Mouse (Mus musculus) heart, embryonic 14.5 days (tissue): ENCODE data around the gene Atp9a. TPM values are rescaled to one million over a fixed set of nuclear protein-coding genes. Genes with fewer than 3 reads are reported as not detected.

ENCODE experiments used
- ATAC-seq: fragments of 200-750 bp; cut with Nextera tagmentation; 2 replicates; pipeline ENCODE4 v1.8.0; 2017; ENCODE audit warnings: low read depth, moderate TSS enrichment; ENCODE audit not compliant: insufficient number of reproducible peaks, insufficient read depth, low FRiP score
- H3K27ac ChIP-seq, 2 experiments: fragments of 200-500 bp in 1 of 2; fragments of 300-500 bp in 1 of 2; sonication (generic) in 1 of 2; replicated peaks in 1 of 2; 2 replicates each; pipeline ENCODE4 v1.5.1; 2012 to 2014; ENCODE audit warnings: low read depth in 2 of 2, low read length in 2 of 2, control low read depth in 1 of 2, mild to moderate bottlenecking in 1 of 2, mixed read lengths in 1 of 2; ENCODE audit not compliant: control insufficient read depth in 1 of 2, insufficient read depth in 1 of 2
- H3K27me3 ChIP-seq: fragments of 300-500 bp; sonication (generic); 2 replicates; pipeline ENCODE4 v1.6.1; 2014; ENCODE audit warnings: mild to moderate bottlenecking, low read length, control low read depth; ENCODE audit not compliant: control insufficient read depth, insufficient read depth
- H3K36me3 ChIP-seq: fragments of 300-500 bp; sonication (generic); 2 replicates; pipeline ENCODE4 v1.6.1; 2014; ENCODE audit warnings: mild to moderate bottlenecking, control low read depth, low read length, mixed read lengths; ENCODE audit not compliant: control insufficient read depth, insufficient read depth
- H3K4me1 ChIP-seq, 2 experiments: fragments of 200-500 bp in 1 of 2; fragments of 300-500 bp in 1 of 2; sonication (generic) in 1 of 2; 2 replicates each; pipeline ENCODE4 v1.6.1; 2012 to 2014; ENCODE audit warnings: low read length in 2 of 2, control low read depth in 1 of 2, mixed read lengths in 1 of 2; ENCODE audit not compliant: control insufficient read depth in 2 of 2, insufficient read depth in 2 of 2
- H3K4me2 ChIP-seq: fragments of 300-500 bp; sonication (generic); 2 replicates; pipeline ENCODE4 v1.6.1; 2014; ENCODE audit warnings: mild to moderate bottlenecking, low read length
- H3K4me3 ChIP-seq, 2 experiments: fragments of 200-500 bp in 1 of 2; fragments of 300-500 bp in 1 of 2; sonication (generic) in 1 of 2; 2 replicates each; pipeline ENCODE4 v1.5.1; 2012 to 2014; ENCODE audit warnings: low read length in 2 of 2, mild to moderate bottlenecking in 2 of 2, control low read depth in 1 of 2, low read depth in 1 of 2, moderate library complexity in 1 of 2; ENCODE audit not compliant: control insufficient read depth in 1 of 2, insufficient read depth in 1 of 2
- H3K9ac ChIP-seq: fragments of 300-500 bp; sonication (generic); 2 replicates; pipeline ENCODE4 v1.6.1; 2014; ENCODE audit warnings: mild to moderate bottlenecking, low read length
- H3K9me3 ChIP-seq: fragments of 300-500 bp; sonication (generic); 2 replicates; pipeline ENCODE4 v1.6.1; 2016; ENCODE audit warnings: low read length, control low read depth; ENCODE audit not compliant: control insufficient read depth
- WGBS: fragments of 180-500 bp; shearing (Covaris S2); extraction: QIAGEN DNeasy Blood & Tissue Kit; methylation state at CpG from one replicate; pipeline ENCODE4 v1.1.7; 2014; 5-methylcytosine and 5-hydroxymethylcytosine counted together
- polyA plus RNA-seq: library from polyadenylated mRNA; unstranded; fragments of >200 nt; fragmentation: Nextera tagmentation; extraction: Ambion mirVana; gene quantifications from 2 replicates; pipeline ENCODE4 v1.2.1, GENCODE M21; 2014

Gene Atp9a
- polyA plus RNA-seq, 1 experiment from 2014 or later: 12.9 TPM

DNA sequence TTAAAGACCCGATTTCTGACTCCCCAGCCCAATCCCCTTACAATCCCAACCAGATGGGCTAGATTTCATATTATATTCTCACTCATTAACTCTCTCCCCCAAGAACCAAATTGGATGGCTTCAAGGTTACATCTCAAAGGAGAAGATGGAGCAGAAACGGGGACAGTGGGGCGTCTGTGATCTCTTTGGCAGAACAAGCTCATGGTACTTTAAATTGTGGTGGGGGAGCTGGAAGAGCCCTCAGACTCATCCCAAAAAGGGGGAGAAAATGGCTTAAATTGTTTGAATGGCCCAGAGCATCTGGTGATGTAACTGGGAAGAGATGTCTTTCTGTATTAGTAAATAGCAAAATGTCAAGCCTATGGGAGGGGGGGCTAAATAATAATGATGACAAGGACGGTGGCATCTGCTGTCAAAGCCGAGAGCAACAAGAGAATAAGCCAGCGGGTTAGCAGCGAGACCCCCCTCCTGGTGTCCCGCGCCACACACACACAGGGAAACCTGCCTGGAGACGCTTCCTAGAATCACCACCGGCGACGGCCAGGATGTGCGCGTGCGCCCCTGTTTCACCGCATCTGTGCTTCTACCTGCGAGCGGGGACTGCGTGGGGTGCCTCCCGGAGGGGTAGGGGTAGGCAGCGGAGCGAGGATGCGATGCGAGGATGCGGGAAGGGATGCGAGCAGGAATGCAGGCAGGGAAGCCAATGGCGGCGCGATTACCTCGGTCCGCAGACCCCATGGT is 141.3 kb downstream of the Atp9a start:
- Histone ChIP-seq H3K9ac (peak overlapping the region; percentile 77), H3K9me3 (no peaks in the 10 kb centered on the region), H3K36me3 (no peaks in the 10 kb centered on the region), H3K4me3 (peak overlapping the region; percentile 45 to 58), H3K27me3 (peaks cover 11% of the 10 kb centered on the region; the same call in 1 of the 2 replicates), H3K4me2 (peak overlapping the region; percentile 98), H3K4me1 (peaks cover 27 to 36% of the 10 kb centered on the region in 2 experiments), H3K27ac (peak overlapping the region in 1 of 2 experiments; percentile 62; a peak in 1 of 4 replicates)
- ATAC-seq: no peak
- WGBS: 3% methylated on average over 32 of the region's 32 CpGs

DNA sequence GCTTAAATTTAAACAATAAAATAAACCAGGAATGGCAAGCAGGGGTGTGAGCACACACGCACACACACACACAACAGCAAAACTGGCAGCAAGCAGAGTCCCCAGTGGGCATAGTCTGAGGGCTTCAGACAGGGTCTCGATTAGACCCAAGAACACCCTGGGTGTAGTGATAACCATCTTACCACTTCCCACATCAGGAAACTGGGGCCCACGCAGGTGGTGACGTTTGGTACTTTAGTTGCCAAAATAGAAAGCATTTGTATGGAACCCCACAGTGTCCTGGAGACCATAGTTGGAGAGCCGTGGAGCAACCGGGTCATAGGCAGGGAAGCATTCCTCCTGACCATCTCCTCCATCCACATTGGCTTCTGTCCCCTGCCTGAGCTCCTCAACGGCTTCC is 146.5 kb downstream of the Atp9a start:
- 68% methylated on average over 7 of the region's 7 CpGs for WGBS
- Histone ChIP-seq H3K27me3 (peaks cover 9% of the 10 kb centered on the region; the same call in 1 of the 2 replicates), H3K9ac (no peak overlapping the region), H3K9me3 (no peaks in the 10 kb centered on the region), H3K4me2 (no peak overlapping the region), H3K36me3 (no peaks in the 10 kb centered on the region), H3K27ac (no peak overlapping the region), H3K4me3 (no peak overlapping the region), H3K4me1 (peaks cover 5 to 6% of the 10 kb centered on the region in 2 experiments)
- ATAC-seq: no peak

DNA sequence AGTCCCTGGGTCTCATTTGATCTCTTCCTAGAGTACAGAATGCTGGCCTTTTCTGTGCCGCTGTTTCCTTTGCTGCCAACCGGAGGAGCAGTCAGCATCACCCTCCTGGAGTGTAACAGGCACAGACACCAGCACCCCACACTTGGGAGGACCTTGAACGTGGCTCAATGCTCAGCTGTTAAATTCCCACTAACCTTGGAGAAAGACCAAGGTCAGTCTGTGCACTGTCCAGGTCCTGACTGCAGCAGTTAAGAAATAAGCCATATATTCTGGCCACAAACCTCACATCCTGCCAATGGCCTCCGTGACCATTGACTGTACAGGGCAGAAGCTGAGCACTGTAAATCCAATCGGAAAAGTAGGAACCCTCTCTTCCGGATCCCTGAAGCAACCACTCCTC is 148.5 kb downstream of the Atp9a start:
- Histone ChIP-seq H3K4me3 (no peak overlapping the region), H3K4me2 (no peak overlapping the region), H3K36me3 (no peaks in the 10 kb centered on the region), H3K9ac (no peak overlapping the region), H3K9me3 (no peaks in the 10 kb centered on the region), H3K4me1 (peaks cover 11 to 20% of the 10 kb centered on the region in 2 experiments), H3K27ac (no peak overlapping the region), H3K27me3 (peaks cover 11% of the 10 kb centered on the region)
- 76% methylated on average over 6 of the region's 6 CpGs for WGBS
- no peak for ATAC-seq

DNA sequence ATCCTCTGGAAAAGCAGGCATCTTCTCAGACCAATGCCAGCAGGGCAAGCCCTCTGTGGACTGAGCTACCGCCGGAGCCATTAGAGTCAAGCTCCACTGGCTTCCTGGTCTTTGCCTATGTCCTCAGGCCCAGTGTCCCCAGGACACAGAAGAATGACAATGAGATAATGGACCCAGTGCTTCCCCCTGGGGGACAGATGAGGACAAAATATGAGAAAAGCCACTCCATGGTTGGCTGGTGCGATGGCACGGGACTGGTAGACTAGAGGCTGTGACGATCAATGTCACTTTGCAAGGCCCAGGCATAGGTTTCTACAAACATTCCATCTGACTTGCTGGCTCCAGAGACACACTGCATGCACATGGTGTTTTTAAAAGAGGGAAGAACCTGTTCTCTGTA is 149.2 kb downstream of the Atp9a start:
- peaks cover 12 to 26% of the 10 kb centered on the region in 2 experiments for H3K4me1 ChIP-seq
- peaks cover 11% of the 10 kb centered on the region for H3K27me3 ChIP-seq
- H3K9ac ChIP-seq: no peak overlapping the region
- no peak for ATAC-seq
- H3K4me2 ChIP-seq: no peak overlapping the region
- H3K27ac ChIP-seq: no peak overlapping the region
- no peak overlapping the region for H3K4me3 ChIP-seq
- WGBS: 82% methylated on average over 5 of the region's 5 CpGs
- H3K9me3 ChIP-seq: no peaks in the 10 kb centered on the region
- no peaks in the 10 kb centered on the region for H3K36me3 ChIP-seq

DNA sequence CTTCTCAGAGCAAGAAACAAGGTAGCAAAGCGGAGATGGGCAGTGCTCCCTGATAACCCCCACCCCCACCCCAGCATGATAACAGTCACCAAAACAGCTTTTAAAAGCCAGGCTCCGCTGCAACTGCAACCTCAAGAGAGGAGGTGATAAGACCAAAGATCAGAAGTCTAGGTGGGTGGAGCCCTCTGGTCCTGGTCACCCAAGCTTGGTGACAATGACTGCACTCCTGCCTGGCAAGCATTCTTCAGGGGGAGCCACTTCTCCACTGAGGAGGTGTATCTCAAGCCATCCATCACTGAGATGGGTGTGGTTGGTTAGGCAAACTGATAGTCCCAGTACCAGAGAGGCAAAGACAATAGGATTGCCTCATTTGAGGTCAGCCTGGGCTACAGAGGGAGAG is 151.1 kb downstream of the Atp9a start:
- Histone ChIP-seq H3K27me3 (peaks cover 11% of the 10 kb centered on the region), H3K4me3 (no peak overlapping the region), H3K36me3 (no peaks in the 10 kb centered on the region), H3K4me1 (peaks cover 23 to 45% of the 10 kb centered on the region in 2 experiments), H3K27ac (no peak overlapping the region), H3K9ac (peak overlapping the region; percentile 88; the same call in 1 of the 2 replicates), H3K9me3 (no peaks in the 10 kb centered on the region), H3K4me2 (no peak overlapping the region)
- no peak for ATAC-seq
- 29% methylated on average over 2 of the region's 2 CpGs for WGBS

DNA sequence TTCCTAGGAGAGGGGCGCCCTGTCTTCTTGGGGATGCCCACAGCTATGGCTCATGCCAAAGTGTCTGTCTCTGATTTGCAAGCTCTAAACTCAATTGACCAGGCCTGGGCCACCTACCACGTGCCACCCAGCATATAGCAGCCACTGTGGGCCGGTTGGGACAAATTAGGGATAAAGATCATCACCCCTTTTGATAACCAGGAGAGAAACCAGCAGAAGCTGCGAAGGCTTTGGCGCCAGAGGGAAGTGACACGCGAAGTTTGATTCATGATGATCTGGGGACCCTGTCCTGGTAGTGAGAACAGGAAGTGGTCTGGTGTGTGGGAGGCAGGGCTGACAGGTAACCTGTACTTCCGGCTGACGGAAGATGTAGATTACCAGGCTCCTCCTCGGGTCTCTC is 151.7 kb downstream of the Atp9a start:
- WGBS: 31% methylated on average over 10 of the region's 10 CpGs
- Histone ChIP-seq H3K36me3 (no peaks in the 10 kb centered on the region), H3K4me3 (peak overlapping the region; percentile 70 to 78; a peak in 2 of 4 replicates), H3K27ac (peak overlapping the region in 1 of 2 experiments; percentile 92; a peak in 1 of 4 replicates), H3K9ac (peak overlapping the region; percentile 88), H3K4me1 (peaks cover 27 to 50% of the 10 kb centered on the region in 2 experiments), H3K4me2 (peak overlapping the region; percentile 75), H3K9me3 (no peaks in the 10 kb centered on the region), H3K27me3 (peaks cover 11% of the 10 kb centered on the region)
- no peak for ATAC-seq

DNA sequence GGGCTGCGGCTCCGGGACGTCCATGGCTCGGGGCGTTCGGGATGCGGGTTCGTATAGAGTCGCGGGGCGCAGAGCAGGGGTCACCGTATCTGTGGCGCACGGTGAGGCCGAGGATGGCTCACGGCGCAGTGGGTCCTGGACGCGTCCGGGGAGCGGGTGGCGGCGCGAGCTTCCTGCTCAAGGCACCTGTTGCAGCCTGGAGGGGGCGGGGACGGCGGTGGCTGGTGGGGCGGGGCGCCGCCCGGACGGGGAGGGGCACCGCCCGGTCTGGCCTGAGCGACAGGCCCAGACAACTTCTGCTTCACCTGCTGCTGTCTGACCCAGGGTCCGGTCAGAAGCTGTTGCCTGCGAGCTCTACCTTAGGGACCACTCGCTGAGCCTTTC is 152.0 kb downstream of the Atp9a start:
- peak; percentile 36; the same call in 1 of the 2 replicates for ATAC-seq
- Histone ChIP-seq H3K27me3 (peaks cover 11% of the 10 kb centered on the region), H3K9ac (peak overlapping the region; percentile 88), H3K4me2 (peak overlapping the region; percentile 75), H3K9me3 (no peaks in the 10 kb centered on the region), H3K4me1 (peaks cover 30 to 54% of the 10 kb centered on the region in 2 experiments), H3K36me3 (no peaks in the 10 kb centered on the region), H3K4me3 (peak overlapping the region; percentile 70 to 78), H3K27ac (peak overlapping the region; percentile 78 to 92)
- 2% methylated on average over 29 of the region's 38 CpGs for WGBS
